Mouse (Mus musculus) layer of hippocampus, adult 18-20 months (tissue): ENCODE data around the gene Coq10a. TPM values are rescaled to one million over a fixed set of nuclear protein-coding genes. Genes with fewer than 3 reads are reported as not detected.
A peak's percentile ranks its signal among the peaks of the same experiment; 100 is the strongest.

ENCODE experiments used
- DNase-seq, 2 experiments: peaks; one replicate each; pipeline ENCODE4 v3.0.0; 2022; ENCODE audit warnings: low spot score in 2 of 2
- total RNA-seq, 2 experiments: library from RNA; stranded (reverse); gene quantifications; 2 replicates each; pipeline ENCODE4 v1.2.3; 2021

Gene Coq10a
- total RNA-seq, 2 experiments from 2014 or later, result 49.5 to 49.7 TPM

- no peak for DNase-seq
Measured at GRCm38 (mm10) chr10:128388941-128389340, 20.1 kb upstream of the Coq10a start.

- no peak for DNase-seq
Measured at GRCm38 (mm10) chr10:128385902-128386301, 17.1 kb upstream of the Coq10a start.

- no peak for DNase-seq
Measured at GRCm38 (mm10) chr10:128382482-128382881, 13.7 kb upstream of the Coq10a start.

GRCm38 (mm10) chr10:128380565-128380964 lies 11.8 kb upstream of the Coq10a start:
- no peak for DNase-seq

- DNase-seq, result no peak
Measured at GRCm38 (mm10) chr10:128379260-128379659, 10.5 kb upstream of the Coq10a start.

- no peak for DNase-seq
Measured at GRCm38 (mm10) chr10:128378462-128378861, 9.7 kb upstream of the Coq10a start.

GRCm38 (mm10) chr10:128377940-128378448 lies 9.2 kb upstream of the Coq10a start:
- no peak for DNase-seq

- DNase-seq, result no peak
Measured at GRCm38 (mm10) chr10:128377222-128377939, 8.6 kb upstream of the Coq10a start.

- DNase-seq, result peak; percentile 67 to 81
Measured at GRCm38 (mm10) chr10:128376455-128377211, 7.8 kb upstream of the Coq10a start, which contains the start of gene Ankrd52. Ankrd52 (plus strand) TSS chr10:128377115.

- no peak for DNase-seq
Measured at GRCm38 (mm10) chr10:128376099-128376454, 7.3 kb upstream of the Coq10a start.

- no peak for DNase-seq
Measured at GRCm38 (mm10) chr10:128374393-128374792, 5.6 kb upstream of the Coq10a start.

GRCm38 (mm10) chr10:128372989-128373748 lies 4.4 kb upstream of the Coq10a start:
- DNase-seq, result no peak

- no peak for DNase-seq
Measured at GRCm38 (mm10) chr10:128372142-128372541, 3.3 kb upstream of the Coq10a start.

- no peak for DNase-seq
Measured at GRCm38 (mm10) chr10:128370601-128371000, 1.8 kb upstream of the Coq10a start.

GRCm38 (mm10) chr10:128370021-128370420 lies 1.2 kb upstream of the Coq10a start:
- no peak for DNase-seq

GRCm38 (mm10) chr10:128369599-128369998 lies 802 bp upstream of the Coq10a start:
- DNase-seq, result no peak

- no peak for DNase-seq
Measured at GRCm38 (mm10) chr10:128369218-128369543, 384 bp upstream of the Coq10a start.

- DNase-seq, result no peak
Measured at GRCm38 (mm10) chr10:128367899-128368401, 847 bp downstream of the Coq10a start.

GRCm38 (mm10) chr10:128362568-128362967 lies 6.2 kb downstream of the Coq10a start:
- peak in 1 of 2 experiments; percentile 44 for DNase-seq

- DNase-seq, result no peak
Measured at GRCm38 (mm10) chr10:128361836-128362235, 7.0 kb downstream of the Coq10a start.

GRCm38 (mm10) chr10:128359226-128359625 lies 9.6 kb downstream of the Coq10a start:
- DNase-seq, result no peak
